Mouse (Mus musculus): ENCODE measurements around the gene Rbm26. TPM values are rescaled to one million over a fixed set of nuclear protein-coding genes. Genes with fewer than 3 reads are reported as not detected.
A peak's percentile ranks its signal among the peaks of the same experiment; 100 is the strongest.

The Rbm26 gene
- 9.0 TPM for polyA plus RNA-seq (2012; fragmentation: generic; extraction: Trizol)
- long read RNA-seq, experiment 1, partial matches to known transcripts = 2 of 13 reads
- long read RNA-seq, experiment 1, other reads (novel, unspliced or antisense) = 10 of 13 reads
- long read RNA-seq, experiment 2, partial matches to known transcripts = 6 of 11 reads
- long read RNA-seq, experiment 2, other reads (novel, unspliced or antisense) = 4 of 11 reads

- Histone ChIP-seq H3ac (ENCODE audit: control insufficient read depth, insufficient read length, low read depth) (peak within 1 kb of the TSS; percentile 94), H3K27me3 (ENCODE audit: control insufficient read depth, insufficient read depth, insufficient read length) (no peaks in the 10 kb centered on the region), H3K79me3 (ENCODE audit: low read depth) (peaks cover 43% of the 10 kb centered on the region), H3K4me3 (ENCODE audit: insufficient read depth, poor library complexity, severe bottlenecking) (peak within 1 kb of the TSS; percentile 93), H3K79me2 (ENCODE audit: control insufficient read depth, insufficient read depth) (peaks cover 49% of the 10 kb centered on the region), H3K36me3 (ENCODE audit: control insufficient read depth, insufficient read depth) (peaks cover 11% of the 10 kb centered on the region)
- TF ChIP-seq CTCF (IDR thresholded peaks at IDR 0.05; ENCODE audit: control insufficient read depth, insufficient read depth, insufficient read length) (no peak), MYOD1 (IDR thresholded peaks at IDR 0.05; ENCODE audit: control insufficient read depth, insufficient read length, low read depth) (no peak), MYOG (IDR thresholded peaks at IDR 0.05; ENCODE audit: control insufficient read depth, extremely low read depth, insufficient read length) (no peak), CEBPB (IDR thresholded peaks at IDR 0.05; ENCODE audit: low read depth) (no peak), MAX (IDR thresholded peaks at IDR 0.05) (peak; percentile 65), USF1 (IDR thresholded peaks at IDR 0.05; ENCODE audit: low read depth) (no peak), FOSL1 (IDR thresholded peaks at IDR 0.05; ENCODE audit: insufficient read depth, low read length, poor library complexity, severe bottlenecking) (no peak)
Measured at GRCm38 (mm10) chr14:105177238-105177693, at the start of gene Rbm26. Gene Rbm26 (minus strand): TSS chr14:105177327.

GRCm38 (mm10) chr14:105225790-105226189 lies 48.7 kb upstream of the Rbm26 start:
- Histone ChIP-seq H3K4me3 (ENCODE audit: insufficient read depth, poor library complexity, severe bottlenecking) (no peak overlapping the region), H3K36me3 (ENCODE audit: control insufficient read depth, insufficient read depth) (no peaks in the 10 kb centered on the region), H3K79me3 (ENCODE audit: low read depth) (no peaks in the 10 kb centered on the region), H3K79me2 (ENCODE audit: control insufficient read depth, insufficient read depth) (no peaks in the 10 kb centered on the region), H3ac (ENCODE audit: control insufficient read depth, insufficient read length, low read depth) (no peak overlapping the region), H3K27me3 (ENCODE audit: control insufficient read depth, insufficient read depth, insufficient read length) (peaks cover 2% of the 10 kb centered on the region)
- TF ChIP-seq MYOD1 (IDR thresholded peaks at IDR 0.05; ENCODE audit: control insufficient read depth, insufficient read length, low read depth) (no peak), MYOG (IDR thresholded peaks at IDR 0.05; ENCODE audit: control insufficient read depth, extremely low read depth, insufficient read length) (no peak), MAX (IDR thresholded peaks at IDR 0.05) (no peak), FOSL1 (IDR thresholded peaks at IDR 0.05; ENCODE audit: insufficient read depth, low read length, poor library complexity, severe bottlenecking) (no peak), CEBPB (IDR thresholded peaks at IDR 0.05; ENCODE audit: low read depth) (no peak), USF1 (IDR thresholded peaks at IDR 0.05; ENCODE audit: low read depth) (no peak)

GRCm38 (mm10) chr14:105222240-105222639 lies 45.1 kb upstream of the Rbm26 start:
- Histone ChIP-seq H3K27me3 (ENCODE audit: control insufficient read depth, insufficient read depth, insufficient read length) (peaks cover 3% of the 10 kb centered on the region), H3K4me3 (ENCODE audit: insufficient read depth, poor library complexity, severe bottlenecking) (no peak overlapping the region), H3K79me2 (ENCODE audit: control insufficient read depth, insufficient read depth) (no peaks in the 10 kb centered on the region), H3K36me3 (ENCODE audit: control insufficient read depth, insufficient read depth) (no peaks in the 10 kb centered on the region), H3K79me3 (ENCODE audit: low read depth) (no peaks in the 10 kb centered on the region), H3ac (ENCODE audit: control insufficient read depth, insufficient read length, low read depth) (no peak overlapping the region)
- TF ChIP-seq CEBPB (IDR thresholded peaks at IDR 0.05; ENCODE audit: low read depth) (no peak), MYOD1 (IDR thresholded peaks at IDR 0.05; ENCODE audit: control insufficient read depth, insufficient read length, low read depth) (no peak), CTCF (IDR thresholded peaks at IDR 0.05; ENCODE audit: control insufficient read depth, insufficient read depth, insufficient read length) (no peak), FOSL1 (IDR thresholded peaks at IDR 0.05; ENCODE audit: insufficient read depth, low read length, poor library complexity, severe bottlenecking) (no peak), MYOG (IDR thresholded peaks at IDR 0.05; ENCODE audit: control insufficient read depth, extremely low read depth, insufficient read length) (no peak), USF1 (IDR thresholded peaks at IDR 0.05; ENCODE audit: low read depth) (no peak), MAX (IDR thresholded peaks at IDR 0.05) (no peak)

- Histone ChIP-seq H3K79me3 (ENCODE audit: low read depth) (no peaks in the 10 kb centered on the region), H3K36me3 (ENCODE audit: control insufficient read depth, insufficient read depth) (no peaks in the 10 kb centered on the region), H3K4me3 (ENCODE audit: insufficient read depth, poor library complexity, severe bottlenecking) (no peak overlapping the region), H3K27me3 (ENCODE audit: control insufficient read depth, insufficient read depth, insufficient read length) (peaks cover 3% of the 10 kb centered on the region), H3K79me2 (ENCODE audit: control insufficient read depth, insufficient read depth) (no peaks in the 10 kb centered on the region), H3ac (ENCODE audit: control insufficient read depth, insufficient read length, low read depth) (no peak overlapping the region)
- no peak for TF ChIP-seq MYOG (IDR thresholded peaks at IDR 0.05; ENCODE audit: control insufficient read depth, extremely low read depth, insufficient read length)
- no peak for TF ChIP-seq MYOD1 (IDR thresholded peaks at IDR 0.05; ENCODE audit: control insufficient read depth, insufficient read length, low read depth)
- TF ChIP-seq CEBPB (IDR thresholded peaks at IDR 0.05; ENCODE audit: low read depth) = no peak
- TF ChIP-seq USF1 (IDR thresholded peaks at IDR 0.05; ENCODE audit: low read depth) = no peak
- TF ChIP-seq MAX (IDR thresholded peaks at IDR 0.05) = no peak
- TF ChIP-seq CTCF (IDR thresholded peaks at IDR 0.05; ENCODE audit: control insufficient read depth, insufficient read depth, insufficient read length) = no peak
- TF ChIP-seq FOSL1 (IDR thresholded peaks at IDR 0.05; ENCODE audit: insufficient read depth, low read length, poor library complexity, severe bottlenecking) = no peak
Measured at GRCm38 (mm10) chr14:105219525-105220376, 42.6 kb upstream of the Rbm26 start.

- Histone ChIP-seq H3K36me3 (ENCODE audit: control insufficient read depth, insufficient read depth) (no peaks in the 10 kb centered on the region), H3ac (ENCODE audit: control insufficient read depth, insufficient read length, low read depth) (no peak overlapping the region), H3K79me3 (ENCODE audit: low read depth) (no peaks in the 10 kb centered on the region), H3K27me3 (ENCODE audit: control insufficient read depth, insufficient read depth, insufficient read length) (no peaks in the 10 kb centered on the region), H3K4me3 (ENCODE audit: insufficient read depth, poor library complexity, severe bottlenecking) (no peak overlapping the region), H3K79me2 (ENCODE audit: control insufficient read depth, insufficient read depth) (no peaks in the 10 kb centered on the region)
- no peak for TF ChIP-seq CEBPB (IDR thresholded peaks at IDR 0.05; ENCODE audit: low read depth)
- no peak for TF ChIP-seq CTCF (IDR thresholded peaks at IDR 0.05; ENCODE audit: control insufficient read depth, insufficient read depth, insufficient read length)
- TF ChIP-seq FOSL1 (IDR thresholded peaks at IDR 0.05; ENCODE audit: insufficient read depth, low read length, poor library complexity, severe bottlenecking) = no peak
- TF ChIP-seq MAX (IDR thresholded peaks at IDR 0.05) = no peak
- TF ChIP-seq MYOD1 (IDR thresholded peaks at IDR 0.05; ENCODE audit: control insufficient read depth, insufficient read length, low read depth) = no peak
- no peak for TF ChIP-seq MYOG (IDR thresholded peaks at IDR 0.05; ENCODE audit: control insufficient read depth, extremely low read depth, insufficient read length)
- TF ChIP-seq USF1 (IDR thresholded peaks at IDR 0.05; ENCODE audit: low read depth) = no peak
Measured at GRCm38 (mm10) chr14:105198401-105198800, 21.3 kb upstream of the Rbm26 start.
